8 mouse cellular contexts compared by ENCODE assay signal in the genomic region with DNA sequence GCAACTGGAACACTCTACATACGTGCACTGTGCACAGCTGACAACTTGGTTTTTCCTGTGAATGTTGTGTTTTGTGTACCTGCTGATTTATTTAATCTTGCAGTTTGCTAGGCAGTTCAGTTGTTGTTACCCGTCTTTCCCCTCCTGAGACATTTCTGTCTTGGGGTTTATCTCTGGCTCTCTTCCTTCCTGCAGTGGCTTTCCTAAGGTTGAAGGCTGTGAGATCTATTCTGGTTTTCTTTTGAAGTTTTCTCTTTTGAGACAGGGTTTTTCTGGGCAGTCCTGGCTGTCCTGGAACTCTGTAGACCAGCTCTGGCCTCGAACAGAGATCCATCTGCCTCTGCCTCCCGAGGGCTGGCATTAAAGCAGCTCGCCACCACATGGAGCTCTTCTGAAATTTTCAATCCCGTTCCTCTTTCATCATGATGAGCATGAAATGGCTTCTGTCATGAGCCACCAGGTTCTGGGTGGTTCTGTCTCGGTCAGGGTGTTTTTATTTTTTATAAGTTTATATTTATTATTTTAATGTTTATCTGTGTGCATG. TPM values are rescaled to one million over a fixed set of nuclear protein-coding genes. Genes with fewer than 3 reads are reported as not detected.
DNase-seq lines count a peak whose midpoint lies in the region; ATAC-seq and TF ChIP-seq lines count a peak whose summit lies in the region.

No protein-coding gene starts in this region.

- no peak for TF ChIP-seq EP300 in ES-Bruce4 (IDR thresholded peaks at IDR 0.05; ENCODE audit: insufficient read depth, low read depth, low read length)

- peak overlapping the region; percentile 37 to 98; a peak in 3 of 4 replicates for H3K27ac ChIP-seq in heart, embryonic 14.5 days (replicated peaks in 1 of 2; ENCODE audit: control insufficient read depth in 1 of 2, insufficient read depth in 1 of 2, low read depth in 2 of 2, low read length in 2 of 2)
- H3K27ac ChIP-seq in ES-Bruce4 (ENCODE audit: insufficient read depth, low read length) = no peak overlapping the region
- H3K27ac ChIP-seq in hindbrain, embryonic 11.5 days (ENCODE audit: low read depth, low read length) = peak overlapping the region; percentile 51; the same call in 1 of the 2 replicates
- peak overlapping the region; percentile 100 for H3K27ac ChIP-seq in midbrain, embryonic 10.5 days (replicated peaks)

- peak overlapping the region; percentile 87 for H3K4me2 ChIP-seq in heart, embryonic 14.5 days (ENCODE audit: low read length)
- H3K4me2 ChIP-seq in hindbrain, embryonic 11.5 days (replicated peaks; ENCODE audit: low read depth, low read length) = no peak overlapping the region

- ATAC-seq in heart, embryonic 14.5 days (ENCODE audit: insufficient number of reproducible peaks, insufficient read depth, low FRiP score, low read depth) = no peak
- ATAC-seq in hindbrain, embryonic 11.5 days (ENCODE audit: low FRiP score) = no peak
- no peak for ATAC-seq in erythroblast, adult 5-6 weeks (replicated peaks; ENCODE audit: low FRiP score, poor library complexity, severe bottlenecking)

- H3K36me3 ChIP-seq in heart, embryonic 14.5 days (ENCODE audit: control insufficient read depth, insufficient read depth, low read length) = no peaks in the 10 kb centered on the region
- no peaks in the 10 kb centered on the region for H3K36me3 ChIP-seq in ES-Bruce4 (ENCODE audit: control insufficient read depth, insufficient read depth, low read length, poor library complexity, severe bottlenecking)
- H3K36me3 ChIP-seq in hindbrain, embryonic 11.5 days (ENCODE audit: control insufficient read depth, insufficient read depth, low read length) = no peaks in the 10 kb centered on the region
- peaks cover 15% of the 10 kb centered on the region for H3K36me3 ChIP-seq in midbrain, embryonic 10.5 days

- no peak for DNase-seq in heart, postnatal 25 days (ENCODE audit: low spot score)
- no peak for DNase-seq in hindbrain, embryonic 11.5 days (ENCODE audit: low spot score)
- DNase-seq in midbrain, embryonic 10.5 days (ENCODE audit: low spot score) = no peak
- no peak for DNase-seq in thymus, postnatal 25 days
- DNase-seq in T-cell, adult 2 months (ENCODE audit: low spot score) = no peak

- peak overlapping the region; percentile 99; the same call in 1 of the 2 replicates for H3K9ac ChIP-seq in heart, embryonic 14.5 days (ENCODE audit: low read length)
- H3K9ac ChIP-seq in ES-Bruce4 (ENCODE audit: low read depth, poor library complexity, severe bottlenecking) = 0 out of 2 replicates have a peak overlapping the region, but pooled peaks have one; percentile 100
- H3K9ac ChIP-seq in hindbrain, embryonic 11.5 days (ENCODE audit: low read depth, low read length) = no peak overlapping the region

- 43% methylated on average over 7 of the region's 7 CpGs for WGBS in heart, embryonic 14.5 days
- WGBS in hindbrain, embryonic 11.5 days = 50% methylated on average over 7 of the region's 7 CpGs
- WGBS in midbrain, embryonic 10.5 days = 60% methylated on average over 7 of the region's 7 CpGs

- no peak for TF ChIP-seq POLR2A in ES-Bruce4 (IDR thresholded peaks at IDR 0.05; ENCODE audit: insufficient read depth, low read length)

- peaks cover 60 to 84% of the 10 kb centered on the region in 2 experiments for H3K4me1 ChIP-seq in heart, embryonic 14.5 days (ENCODE audit: control insufficient read depth in 2 of 2, insufficient read depth in 2 of 2, low read length in 2 of 2)
- peaks cover 9% of the 10 kb centered on the region for H3K4me1 ChIP-seq in ES-Bruce4 (ENCODE audit: control insufficient read depth, insufficient read depth, low read length)
- peaks cover 34% of the 10 kb centered on the region for H3K4me1 ChIP-seq in hindbrain, embryonic 11.5 days (replicated peaks; ENCODE audit: control insufficient read depth, insufficient read depth, low read length)
- peaks cover 90% of the 10 kb centered on the region for H3K4me1 ChIP-seq in midbrain, embryonic 10.5 days

- H3K9me3 ChIP-seq in heart, embryonic 14.5 days (ENCODE audit: control insufficient read depth, low read length) = no peaks in the 10 kb centered on the region
- H3K9me3 ChIP-seq in ES-Bruce4 (replicated peaks; ENCODE audit: control insufficient read depth, insufficient read depth, low read length, poor library complexity, severe bottlenecking) = no peaks in the 10 kb centered on the region
- no peaks in the 10 kb centered on the region for H3K9me3 ChIP-seq in hindbrain, embryonic 11.5 days (ENCODE audit: control insufficient read depth, low read length)
- H3K9me3 ChIP-seq in midbrain, embryonic 10.5 days (replicated peaks) = no peaks in the 10 kb centered on the region

- TF ChIP-seq CTCF in ES-Bruce4 (IDR thresholded peaks at IDR 0.05; ENCODE audit: low read depth, low read length) = no peak

- H3K27me3 ChIP-seq in heart, embryonic 14.5 days (ENCODE audit: control insufficient read depth, insufficient read depth, low read length) = no peaks in the 10 kb centered on the region
- no peaks in the 10 kb centered on the region for H3K27me3 ChIP-seq in ES-Bruce4 (ENCODE audit: control insufficient read depth, insufficient read depth, low read length, poor library complexity, severe bottlenecking)
- H3K27me3 ChIP-seq in hindbrain, embryonic 11.5 days (ENCODE audit: control insufficient read depth, insufficient read depth, low read length) = no peaks in the 10 kb centered on the region
- no peaks in the 10 kb centered on the region for H3K27me3 ChIP-seq in midbrain, embryonic 10.5 days (ENCODE audit: low read depth, poor library complexity, severe bottlenecking)

- H3K4me3 ChIP-seq in heart, embryonic 14.5 days (ENCODE audit: control insufficient read depth in 1 of 2, insufficient read depth in 1 of 2, low read depth in 1 of 2, low read length in 2 of 2) = no peak overlapping the region
- no peak overlapping the region for H3K4me3 ChIP-seq in ES-Bruce4 (ENCODE audit: low read depth, low read length)
- no peak overlapping the region for H3K4me3 ChIP-seq in hindbrain, embryonic 11.5 days (ENCODE audit: low read depth, low read length)
- H3K4me3 ChIP-seq in midbrain, embryonic 10.5 days = 0 out of 2 replicates have a peak overlapping the region, but pooled peaks have one; percentile 96

- intact Hi-C loops in heart, postnatal 25 days (cut with DNase I) = loop anchor here (5.0 kb wide), 1 partner anchor 82 kb away; a partner anchor contains a TSS

RNA-seq across cellular contexts. Expression of a gene that starts 4.2 kb away (rescaled TPM):
- 35.8 and 41.8 TPM in 2 replicates for polyA plus RNA-seq in heart, embryonic 14.5 days (2014; fragmentation: Nextera tagmentation; extraction: Ambion mirVana)
- total RNA-seq in heart, postnatal 25 days (2021) = 10 to 100 TPM; 79.0 to 89.8 TPM
- polyA plus RNA-seq in ES-Bruce4 (2011; ENCODE audit: insufficient read depth, insufficient read length, low read depth, missing spikeins) = 106 and 112 TPM in 2 replicates
- polyA plus RNA-seq in hindbrain, embryonic 11.5 days (2014; fragmentation: Nextera tagmentation; extraction: Ambion mirVana) = 57.6 and 69.0 TPM in 2 replicates
- 41.5 and 57.6 TPM in 2 replicates for polyA plus RNA-seq in midbrain, embryonic 10.5 days (2016; fragmentation: Nextera tagmentation; extraction: Ambion mirVana)
- total RNA-seq in erythroblast, adult 5-6 weeks (2015; ENCODE audit: low replicate concordance) = 12.3 and 13.0 TPM in 2 replicates
- 10.8 and 13.7 TPM in 2 replicates for total RNA-seq in erythroblast, adult 5-6 weeks (2017; ENCODE audit: low replicate concordance)

RNA-seq across cellular contexts. Expression of a gene that starts 59.7 kb away (rescaled TPM):
- polyA plus RNA-seq in heart, embryonic 14.5 days (2014; fragmentation: Nextera tagmentation; extraction: Ambion mirVana) = 13.3 and 13.6 TPM in 2 replicates
- 10 to 100 TPM; 31.8 to 33.7 TPM for total RNA-seq in heart, postnatal 25 days (2021)
- 1.2 TPM in 1 of 2 replicates, not detected in the other for polyA plus RNA-seq in ES-Bruce4 (2011; ENCODE audit: insufficient read depth, insufficient read length, low read depth, missing spikeins)
- polyA plus RNA-seq in hindbrain, embryonic 11.5 days (2014; fragmentation: Nextera tagmentation; extraction: Ambion mirVana) = 5.5 and 7.5 TPM in 2 replicates
- 7.1 and 7.8 TPM in 2 replicates for polyA plus RNA-seq in midbrain, embryonic 10.5 days (2016; fragmentation: Nextera tagmentation; extraction: Ambion mirVana)
- total RNA-seq in erythroblast, adult 5-6 weeks (2015; ENCODE audit: low replicate concordance) = not detected in 2 replicates
- 0.60 TPM in 1 of 2 replicates, not detected in the other for total RNA-seq in erythroblast, adult 5-6 weeks (2017; ENCODE audit: low replicate concordance)
